Mouse (Mus musculus) heart, postnatal 0 days (tissue): ENCODE results near the gene Emp2. TPM values are rescaled to one million over a fixed set of nuclear protein-coding genes. Genes with fewer than 3 reads are reported as not detected.

Experiments
- ATAC-seq: fragments of 200-750 bp; cut with Nextera tagmentation; 2 replicates; pipeline ENCODE4 v1.8.0; 2017; ENCODE audit warnings: low read depth, moderate number of reproducible peaks, moderate library complexity; ENCODE audit not compliant: insufficient read depth
- DNase-seq: peaks from one replicate; pipeline ENCODE4 v3.0.0-alpha.2; 2016; ENCODE audit warnings: low spot score
- H3K27ac ChIP-seq: fragments of 300-500 bp; sonication (generic); 2 replicates; pipeline ENCODE4 v1.5.1; 2014; ENCODE audit warnings: low read depth, mild to moderate bottlenecking
- H3K27me3 ChIP-seq: fragments of 300-500 bp; sonication (generic); 2 replicates; pipeline ENCODE4 v1.6.1; 2014; ENCODE audit warnings: low read length, mixed read lengths; ENCODE audit not compliant: control insufficient read depth, insufficient read depth
- H3K36me3 ChIP-seq: fragments of 300-500 bp; sonication (generic); replicated peaks from 2 replicates; pipeline ENCODE4 v1.6.1; 2014; ENCODE audit warnings: low read length, mixed read lengths; ENCODE audit not compliant: control insufficient read depth, insufficient read depth
- H3K4me1 ChIP-seq: fragments of 300-500 bp; sonication (generic); 2 replicates; pipeline ENCODE4 v1.6.1; 2014; ENCODE audit warnings: antibody characterized with exemption; ENCODE audit not compliant: control insufficient read depth, insufficient read depth
- H3K4me2 ChIP-seq: fragments of 300-500 bp; sonication (generic); 2 replicates; pipeline ENCODE4 v1.6.1; 2014; ENCODE audit warnings: low read depth, mild to moderate bottlenecking, low read length, moderate library complexity
- H3K4me3 ChIP-seq: fragments of 300-500 bp; sonication (generic); 2 replicates; pipeline ENCODE4 v1.5.1; 2014; ENCODE audit warnings: low read depth, low read length
- H3K9ac ChIP-seq: fragments of 300-500 bp; sonication (generic); replicated peaks from 2 replicates; pipeline ENCODE4 v1.6.1; 2014; ENCODE audit warnings: low read depth, low read length, mixed read lengths
- H3K9me3 ChIP-seq: fragments of 300-500 bp; sonication (generic); replicated peaks from 2 replicates; pipeline ENCODE4 v1.6.1; 2016; ENCODE audit warnings: low read length; ENCODE audit not compliant: control insufficient read depth
- CTCF ChIP-seq: IDR thresholded peaks from 2 replicates; pipeline ENCODE4 v1.5.1; 2016; ENCODE audit warnings: antibody characterized with exemption, control low read depth, low read depth
- EP300 ChIP-seq: IDR thresholded peaks from 2 replicates; pipeline ENCODE4 v1.6.1; 2016; ENCODE audit warnings: antibody characterized with exemption, low read depth
- WGBS: fragments of 180-500 bp; shearing (Covaris S2); extraction: QIAGEN DNeasy Blood & Tissue Kit; methylation state at CpG from one replicate; pipeline ENCODE4 v1.1.7; 2014; 5-methylcytosine and 5-hydroxymethylcytosine counted together
- polyA plus RNA-seq: library from polyadenylated mRNA; unstranded; fragments of >200 nt; fragmentation: Nextera tagmentation; extraction: Ambion mirVana; gene quantifications from 2 replicates; pipeline ENCODE4 v1.2.1, GENCODE M21; 2015
- total RNA-seq: library from RNA; depleted of rRNA; stranded (reverse); fragments of >200 nt; gene quantifications from 2 replicates; pipeline ENCODE4 v1.2.3, GENCODE M21; 2014; ENCODE audit warnings: low replicate concordance

Emp2 gene
- total and polyA plus RNA-seq, 2 experiments from 2014 or later = 25.5 to 43.4 TPM

DNA sequence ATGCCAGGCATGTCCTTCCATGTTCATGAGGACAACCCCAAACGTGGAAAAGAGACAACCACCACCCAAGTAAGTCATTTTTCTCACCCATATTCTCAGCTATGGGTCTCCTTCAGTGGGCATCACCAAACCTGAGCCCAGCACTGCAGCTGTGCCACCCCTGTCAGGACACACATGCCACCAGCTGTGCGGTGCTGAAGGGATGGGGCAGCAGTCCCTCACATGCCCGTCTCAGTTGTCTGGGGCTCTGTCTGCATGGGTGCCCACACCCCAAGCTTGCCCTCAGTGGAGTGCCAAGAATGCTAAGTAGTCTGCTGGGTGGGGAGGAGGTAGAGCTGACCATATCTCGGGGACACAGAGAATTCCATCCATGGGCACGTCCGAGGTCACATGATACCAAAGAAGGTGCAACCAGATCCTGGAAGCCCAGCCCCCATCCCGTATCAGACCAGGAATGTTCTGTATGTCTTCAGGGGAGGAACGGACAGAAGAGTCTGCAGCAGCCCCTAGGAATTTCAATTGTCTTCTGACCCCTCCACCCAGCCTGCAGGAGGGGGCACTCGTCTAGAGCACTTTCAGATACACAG lies 37.4 kb upstream of the Emp2 start:
- 19% methylated on average over 9 of the region's 9 CpGs for WGBS
- peak overlapping the region; percentile 11; the same call in 1 of the 2 replicates for H3K4me2 ChIP-seq
- H3K4me1 ChIP-seq = peaks cover 37% of the 10 kb centered on the region
- TF ChIP-seq EP300 = peak; percentile 76
- no peak for TF ChIP-seq CTCF
- H3K27me3 ChIP-seq = no peaks in the 10 kb centered on the region
- no peaks in the 10 kb centered on the region for H3K36me3 ChIP-seq
- H3K9me3 ChIP-seq = no peaks in the 10 kb centered on the region
- ATAC-seq (peak; percentile 75), DNase-seq (peak; percentile 67)
- H3K4me3 ChIP-seq = no peak overlapping the region
- H3K9ac ChIP-seq = no peak overlapping the region
- peak overlapping the region; percentile 87 for H3K27ac ChIP-seq

DNA sequence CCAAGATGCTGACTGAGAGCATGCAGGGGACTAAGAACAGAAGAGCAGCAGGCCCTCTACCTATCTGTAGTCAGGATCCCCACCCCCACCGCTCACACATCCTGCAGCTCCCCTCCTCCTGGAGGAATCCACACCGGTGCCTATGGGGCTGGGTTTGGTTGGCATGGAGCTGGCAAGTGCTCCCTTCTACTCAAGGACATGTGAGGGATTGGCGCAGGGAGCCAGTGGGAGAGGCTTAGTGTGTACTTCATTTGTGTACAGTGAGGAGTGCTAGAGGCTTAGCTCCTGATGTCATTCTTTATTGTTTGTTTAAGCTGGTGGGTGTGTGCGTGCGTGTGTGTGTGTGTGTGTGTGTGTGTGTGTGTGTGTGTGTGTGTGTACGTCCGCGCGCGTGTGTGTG lies 36.1 kb upstream of the Emp2 start:
- no peaks in the 10 kb centered on the region for H3K27me3 ChIP-seq
- peak overlapping the region; percentile 87 for H3K27ac ChIP-seq
- DNase-seq = peak; percentile 70
- no peaks in the 10 kb centered on the region for H3K9me3 ChIP-seq
- WGBS = 67% methylated on average over 10 of the region's 10 CpGs
- H3K4me3 ChIP-seq = no peak overlapping the region
- peak; percentile 72 for ATAC-seq
- H3K9ac ChIP-seq = no peak overlapping the region
- no peak for TF ChIP-seq EP300
- no peak for TF ChIP-seq CTCF
- no peak overlapping the region for H3K4me2 ChIP-seq
- no peaks in the 10 kb centered on the region for H3K36me3 ChIP-seq
- H3K4me1 ChIP-seq = peaks cover 26% of the 10 kb centered on the region

DNA sequence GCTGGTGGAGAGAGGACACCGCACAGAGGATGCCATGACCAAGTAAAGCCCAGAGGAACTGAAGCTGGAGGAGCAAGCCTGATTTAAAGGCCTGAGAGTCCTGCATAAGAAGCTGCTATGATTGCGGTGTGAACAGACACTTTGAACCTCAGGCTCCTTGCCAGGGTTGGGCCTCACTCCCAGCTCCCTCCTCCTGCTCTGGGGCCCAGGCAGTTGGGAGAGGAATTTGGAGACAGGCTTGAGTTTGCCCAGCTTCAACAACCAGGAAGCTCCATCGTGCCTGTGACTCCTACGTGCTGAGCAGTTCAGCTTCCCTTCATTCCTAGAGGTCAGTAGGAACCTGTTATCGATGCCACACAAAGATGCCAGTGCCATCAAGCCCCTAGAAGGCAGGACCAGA lies 35.7 kb upstream of the Emp2 start:
- Histone ChIP-seq H3K9ac (no peak overlapping the region), H3K4me2 (no peak overlapping the region), H3K4me1 (peaks cover 26% of the 10 kb centered on the region), H3K9me3 (no peaks in the 10 kb centered on the region), H3K36me3 (no peaks in the 10 kb centered on the region), H3K27ac (peak overlapping the region; percentile 87), H3K27me3 (no peaks in the 10 kb centered on the region), H3K4me3 (no peak overlapping the region)
- no peak for TF ChIP-seq CTCF
- TF ChIP-seq EP300 = no peak
- ATAC-seq (peak; percentile 57), DNase-seq (peak; percentile 82)
- 22% methylated on average over 5 of the region's 5 CpGs for WGBS

DNA sequence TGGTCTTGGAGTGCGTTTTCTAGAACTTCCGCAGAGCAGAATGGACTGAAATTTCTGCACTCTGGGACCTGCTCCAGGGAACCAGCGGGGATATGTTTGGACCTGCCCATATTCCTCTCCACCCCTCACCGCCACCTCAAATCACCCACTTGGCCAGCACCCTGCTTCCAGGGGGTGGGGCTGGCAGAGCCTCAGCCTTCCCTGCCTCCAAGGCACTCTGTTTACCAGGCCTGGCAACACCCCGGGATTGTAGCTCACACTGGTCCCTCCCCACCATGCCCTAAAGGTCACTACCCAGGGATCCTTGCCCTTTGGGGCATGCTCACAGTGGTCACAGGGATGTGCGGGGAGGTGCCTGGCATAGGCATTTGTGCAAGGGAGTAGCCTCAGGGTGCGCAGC lies 33.8 kb upstream of the Emp2 start:
- no peaks in the 10 kb centered on the region for H3K27me3 ChIP-seq
- no peak overlapping the region; the same call in 1 of the 2 replicates for H3K27ac ChIP-seq
- no peak for ATAC-seq

DNA sequence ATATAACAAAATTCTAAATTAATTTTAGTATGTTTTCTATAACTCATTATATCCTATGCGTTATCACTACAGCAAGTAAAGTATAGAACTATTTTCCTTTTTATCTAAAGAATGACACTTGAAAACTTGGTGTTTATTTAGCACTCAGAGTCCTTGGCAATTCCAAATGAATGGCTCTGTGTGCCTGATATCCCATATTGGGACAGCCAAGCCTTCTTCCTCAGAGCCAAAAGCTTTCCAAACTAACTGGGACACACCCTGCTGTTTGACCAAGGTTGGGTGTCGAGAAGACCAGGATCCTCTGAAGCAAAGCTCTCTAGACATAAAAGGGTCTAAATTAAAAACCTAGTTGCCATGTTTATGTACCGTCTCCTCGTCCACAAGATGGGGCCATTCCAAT lies 27.3 kb upstream of the Emp2 start:
- Histone ChIP-seq H3K27ac (no peak overlapping the region), H3K27me3 (no peaks in the 10 kb centered on the region), H3K9me3 (no peaks in the 10 kb centered on the region), H3K4me3 (no peak overlapping the region), H3K36me3 (no peaks in the 10 kb centered on the region), H3K9ac (no peak overlapping the region), H3K4me1 (peaks cover under 1% of the 10 kb centered on the region; the same call in 1 of the 2 replicates), H3K4me2 (no peak overlapping the region)
- TF ChIP-seq CTCF = no peak
- no peak for TF ChIP-seq EP300
- ATAC-seq (no peak), DNase-seq (no peak)
- 66% methylated on average over 4 of the region's 4 CpGs for WGBS

More for the DNA sequence above, 33.8 kb upstream of the Emp2 start:
- DNase-seq = no peak
- H3K4me1 ChIP-seq = peaks cover 26% of the 10 kb centered on the region
- H3K9me3 ChIP-seq = no peaks in the 10 kb centered on the region
- H3K9ac ChIP-seq = no peak overlapping the region
- TF ChIP-seq CTCF (no peak), EP300 (no peak)
- 62% methylated on average over 7 of the region's 7 CpGs for WGBS
- H3K36me3 ChIP-seq = no peaks in the 10 kb centered on the region
- H3K4me3 ChIP-seq = no peak overlapping the region
- H3K4me2 ChIP-seq = no peak overlapping the region

DNA sequence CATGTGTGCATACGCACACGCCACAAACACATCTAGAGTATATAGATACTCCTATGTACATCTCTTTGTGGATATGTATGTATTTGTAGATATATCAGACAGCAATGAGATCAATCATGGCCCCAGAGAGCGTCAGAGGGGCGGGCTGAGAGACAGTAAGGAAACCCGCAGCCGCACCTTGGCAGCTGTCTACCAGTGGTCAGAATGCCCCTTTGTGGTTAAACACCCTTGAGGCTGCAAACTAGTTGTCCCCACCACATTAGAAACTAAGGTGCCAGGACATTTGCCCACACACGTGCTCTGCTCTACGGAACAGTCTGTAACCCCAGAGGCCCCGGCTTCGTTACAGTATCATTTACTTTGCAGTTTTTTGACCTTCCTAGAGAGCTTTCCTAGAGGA lies 26.2 kb upstream of the Emp2 start:
- no peaks in the 10 kb centered on the region for H3K4me1 ChIP-seq
- H3K9me3 ChIP-seq = no peaks in the 10 kb centered on the region
- H3K36me3 ChIP-seq = no peaks in the 10 kb centered on the region
- no peak overlapping the region for H3K4me3 ChIP-seq
- no peak for DNase-seq
- no peak for ATAC-seq
- no peak for TF ChIP-seq CTCF
- TF ChIP-seq EP300 = no peak
- no peak overlapping the region for H3K9ac ChIP-seq
- H3K27ac ChIP-seq = no peak overlapping the region
- no peak overlapping the region for H3K4me2 ChIP-seq
- H3K27me3 ChIP-seq = no peaks in the 10 kb centered on the region
- WGBS = 95% methylated on average over 10 of the region's 10 CpGs
